Comparison of ENCODE assay signal across 22 mouse cellular contexts in the genomic region with DNA sequence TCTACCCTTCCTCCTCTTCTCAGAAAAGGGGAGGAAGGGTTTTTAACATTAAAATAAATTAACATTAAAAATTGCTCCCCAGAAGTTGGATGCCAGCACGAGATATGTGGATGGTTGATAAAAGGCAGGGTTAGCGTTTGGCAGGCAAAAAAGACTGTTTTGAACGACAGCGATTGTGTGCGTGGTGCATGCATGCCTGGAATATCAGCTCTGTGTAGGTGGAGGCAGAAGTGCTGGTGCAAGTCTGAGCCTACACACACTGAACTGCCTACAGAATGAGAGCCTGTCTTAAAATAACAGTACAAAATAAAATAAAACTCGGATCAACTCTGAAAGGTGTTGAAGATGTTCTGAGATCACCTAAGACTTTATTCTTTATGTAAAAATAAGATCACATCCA. TPM values are rescaled to one million over a fixed set of nuclear protein-coding genes. Genes with fewer than 3 reads are reported as not detected.
DNase-seq lines count a peak whose midpoint lies in the region; ATAC-seq and TF ChIP-seq lines count a peak whose summit lies in the region.
"Had no signal": no experiment of that assay in that cellular context is flagged by ENCODE, and none has a peak within 500 bp of the region (broad histone marks: within the 10 kb centered on the region; RNA-seq: fewer than 3 reads in every experiment).

No protein-coding gene starts in this region.

- H3K4me1 ChIP-seq in kidney, embryonic 15.5 days: peaks cover 18% of the 10 kb centered on the region
- peaks cover 5 to 15% of the 10 kb centered on the region in 2 experiments; a peak in 3 of 4 replicates for H3K4me1 ChIP-seq in CH12.LX (ENCODE audit: control insufficient read depth in 1 of 2, insufficient read depth in 2 of 2)
- H3K4me1 ChIP-seq in forebrain, embryonic 11.5 days (replicated peaks; ENCODE audit: control insufficient read depth, insufficient read depth, low read length): no peaks in the 10 kb centered on the region
- H3K4me1 ChIP-seq in intestine, embryonic 16.5 days (ENCODE audit: control insufficient read depth, insufficient read depth, low read length): peaks cover 9% of the 10 kb centered on the region

- TF ChIP-seq CTCF in CH12.LX (conservative IDR thresholded peaks at IDR 0.05 in 1 of 2, IDR thresholded peaks at IDR 0.05 in 1 of 2; ENCODE audit: low read depth in 2 of 2, low read length in 2 of 2): no peak

- H3K4me3 ChIP-seq in kidney, embryonic 15.5 days (replicated peaks): no peak overlapping the region
- H3K4me3 ChIP-seq in CH12.LX (replicated peaks in 1 of 3; ENCODE audit: low read depth in 2 of 3, low read length in 2 of 3, poor library complexity in 1 of 3): no peak overlapping the region
- no peak overlapping the region for H3K4me3 ChIP-seq in forebrain, embryonic 11.5 days (ENCODE audit: low read depth, low read length)
- H3K4me3 ChIP-seq in intestine, embryonic 16.5 days (ENCODE audit: low read length): no peak overlapping the region
- H3K4me3 ChIP-seq: embryonic facial prominence, embryonic 12.5 days; hindbrain, embryonic 10.5 days; limb, embryonic 15.5 days; neural tube, embryonic 12.5 days had no signal

- no peak overlapping the region for H3K4me2 ChIP-seq in kidney, embryonic 15.5 days
- H3K4me2 ChIP-seq in CH12.LX (ENCODE audit: insufficient read depth, low read depth, poor library complexity, severe bottlenecking): no peak overlapping the region
- no peak overlapping the region for H3K4me2 ChIP-seq in forebrain, embryonic 11.5 days (ENCODE audit: low read depth, low read length, severe bottlenecking)
- H3K4me2 ChIP-seq in intestine, embryonic 16.5 days (ENCODE audit: low read depth, low read length): no peak overlapping the region
- H3K4me2 ChIP-seq: embryonic facial prominence, embryonic 12.5 days; limb, embryonic 15.5 days; neural tube, embryonic 12.5 days had no signal

- in situ Hi-C loops in CH12.LX (cut with MboI; ENCODE audit: low pct_ligation_motif_present, low pct_unique_long_range_greater_than_20kb, low sequenced_read_pairs): loop anchor here (10.0 to 25.0 kb wide), 2 partner anchors 339 to 1083 kb away; a partner anchor contains a TSS

- no peak for TF ChIP-seq POLR2A in CH12.LX (IDR thresholded peaks at IDR 0.05; ENCODE audit: low read depth, low read length)

- intact Hi-C loops in left cerebral cortex, postnatal 14 days (cut with DNase I): no loop called here

- no peak for TF ChIP-seq RAD21 in CH12.LX (IDR thresholded peaks at IDR 0.05; ENCODE audit: low read depth, low read length)

- peaks cover 13% of the 10 kb centered on the region for H3K79me2 ChIP-seq in CH12.LX (replicated peaks; ENCODE audit: control insufficient read depth, extremely low read depth, insufficient read depth, poor library complexity, severe bottlenecking)

- no peak for DNase-seq in kidney, postnatal 14 days
- peak; percentile 18 for DNase-seq in CH12.LX (ENCODE audit: extremely low read depth)
- DNase-seq in frontal cortex, postnatal 14 days (ENCODE audit: low spot score in 2 of 2): peak; percentile 21 to 25
- DNase-seq in left cerebral cortex, postnatal 14 days (ENCODE audit: low spot score in 2 of 2): peak; percentile 41 to 57
- no peak for DNase-seq in forebrain, embryonic 11.5 days (ENCODE audit: low spot score)
- DNase-seq in ovary, adult 18-20 months (ENCODE audit: low spot score): no peak
- DNase-seq: adrenal gland, postnatal 14 days; B cell, adult 2 months; cerebellum, adult 2 months; kidney, adult 8-10 months; lung, adult 18-20 months; thymus, adult 18-20 months had no signal

- dilution Hi-C loops in CH12.LX (cut with MboI; ENCODE audit: extremely low pct_ligation_motif_present, extremely low pct_unique_long_range_greater_than_20kb, low sequenced_read_pairs): no loop called here

- no peak for ATAC-seq in kidney, embryonic 15.5 days (replicated peaks; ENCODE audit: low FRiP score)
- no peak for ATAC-seq in forebrain, embryonic 11.5 days (replicated peaks; ENCODE audit: low FRiP score)
- no peak for ATAC-seq in intestine, embryonic 16.5 days
- ATAC-seq: activated CD4-positive, CD25-positive, alpha-beta regulatory T cell, adult 4 months; Patski had no signal

- H3K36me3 ChIP-seq in kidney, embryonic 15.5 days: peaks cover 23% of the 10 kb centered on the region; the same call in 1 of the 2 replicates
- H3K36me3 ChIP-seq in CH12.LX (replicated peaks in 1 of 2; ENCODE audit: control insufficient read depth in 1 of 2, insufficient read depth in 1 of 2, low read length in 1 of 2): peaks cover 11 to 36% of the 10 kb centered on the region in 2 experiments
- no peaks in the 10 kb centered on the region; the same call in 1 of the 2 replicates for H3K36me3 ChIP-seq in forebrain, embryonic 11.5 days (ENCODE audit: control insufficient read depth, insufficient read depth, low read length)
- peaks cover 5% of the 10 kb centered on the region; the same call in 1 of the 2 replicates for H3K36me3 ChIP-seq in intestine, embryonic 16.5 days (ENCODE audit: control insufficient read depth, insufficient read depth, low read length)

- no peak for TF ChIP-seq EP300 in CH12.LX (IDR thresholded peaks at IDR 0.05; ENCODE audit: low read length)

- H3K27ac ChIP-seq in kidney, embryonic 15.5 days: 0 out of 2 replicates have a peak overlapping the region, but pooled peaks have one; percentile 51
- no peak overlapping the region for H3K27ac ChIP-seq in CH12.LX (ENCODE audit: insufficient read depth, low read depth)
- no peak overlapping the region for H3K27ac ChIP-seq in forebrain, embryonic 11.5 days (ENCODE audit: low read depth, low read length)
- no peak overlapping the region for H3K27ac ChIP-seq in intestine, embryonic 16.5 days (ENCODE audit: low read length)
- H3K27ac ChIP-seq: embryonic facial prominence, embryonic 12.5 days; hindbrain, embryonic 10.5 days; limb, embryonic 15.5 days; neural tube, embryonic 12.5 days had no signal

- no peaks in the 10 kb centered on the region for H3K27me3 ChIP-seq in kidney, embryonic 15.5 days
- H3K27me3 ChIP-seq in CH12.LX (replicated peaks): no peaks in the 10 kb centered on the region
- H3K27me3 ChIP-seq in forebrain, embryonic 11.5 days (ENCODE audit: control insufficient read depth, insufficient read depth, low read length): no peaks in the 10 kb centered on the region
- no peaks in the 10 kb centered on the region for H3K27me3 ChIP-seq in intestine, embryonic 16.5 days (replicated peaks; ENCODE audit: control insufficient read depth, insufficient read depth, low read length)
- H3K27me3 ChIP-seq: embryonic facial prominence, embryonic 12.5 days; limb, embryonic 15.5 days; neural tube, embryonic 12.5 days; Patski had no signal

- WGBS in kidney, embryonic 15.5 days: 74% methylated on average over 6 of the region's 6 CpGs
- WGBS in forebrain, embryonic 11.5 days: 84% methylated on average over 6 of the region's 6 CpGs
- 72% methylated on average over 6 of the region's 6 CpGs for WGBS in intestine, embryonic 16.5 days

- H3K9me3 ChIP-seq in kidney, embryonic 15.5 days (replicated peaks): no peaks in the 10 kb centered on the region
- no peaks in the 10 kb centered on the region for H3K9me3 ChIP-seq in CH12.LX (replicated peaks; ENCODE audit: low read length)
- no peaks in the 10 kb centered on the region for H3K9me3 ChIP-seq in forebrain, embryonic 11.5 days (ENCODE audit: control insufficient read depth, low read length)
- H3K9me3 ChIP-seq in intestine, embryonic 16.5 days (ENCODE audit: control insufficient read depth, low read length): no peaks in the 10 kb centered on the region
- H3K9me3 ChIP-seq: embryonic facial prominence, embryonic 12.5 days; hindbrain, embryonic 10.5 days; limb, embryonic 15.5 days; neural tube, embryonic 12.5 days had no signal

- no peak overlapping the region for H3K9ac ChIP-seq in kidney, embryonic 15.5 days
- no peak overlapping the region for H3K9ac ChIP-seq in CH12.LX (ENCODE audit: insufficient read depth, low read depth)
- no peak overlapping the region for H3K9ac ChIP-seq in forebrain, embryonic 11.5 days (ENCODE audit: low read length)
- H3K9ac ChIP-seq in intestine, embryonic 16.5 days (ENCODE audit: low read depth, low read length): no peak overlapping the region
- H3K9ac ChIP-seq: embryonic facial prominence, embryonic 12.5 days; limb, embryonic 15.5 days; neural tube, embryonic 12.5 days had no signal

TF ChIP-seq in CH12.LX, 34 proteins besides CTCF, POLR2A, EP300 and RAD21:
- TF ChIP-seq ZKSCAN1 (IDR thresholded peaks at IDR 0.05; ENCODE audit: borderline replicate concordance, low read depth, low read length) (no peak), CHD2 (IDR thresholded peaks at IDR 0.05; ENCODE audit: low read length) (no peak), MYC (IDR thresholded peaks at IDR 0.05; ENCODE audit: low read depth, low read length) (no peak), MEF2A (IDR thresholded peaks at IDR 0.05; ENCODE audit: borderline replicate concordance, low read depth, low read length) (no peak), NRF1 (IDR thresholded peaks at IDR 0.05; ENCODE audit: low read depth, low read length) (no peak), RCOR1 (conservative IDR thresholded peaks at IDR 0.05; ENCODE audit: low read depth, low read length) (no peak), CHD1 (IDR thresholded peaks at IDR 0.05; ENCODE audit: low read depth, low read length) (no peak), MAX (IDR thresholded peaks at IDR 0.05; ENCODE audit: low read length) (no peak), NELFE (IDR thresholded peaks at IDR 0.05; ENCODE audit: low read depth, low read length) (no peak)

RNA-seq across cellular contexts. Expression of a gene that starts 57.2 kb away (rescaled TPM):
- 5.6 and 6.8 TPM in 2 replicates for polyA plus RNA-seq in kidney, embryonic 15.5 days (2015; fragmentation: Nextera tagmentation; extraction: Ambion mirVana)
- total RNA-seq in CH12.LX (2012; rRNA removed): 0.13 and 0.34 TPM in 2 replicates
- total RNA-seq in CH12.LX (2014; rRNA removed): not detected in 2 replicates
- not detected in 2 replicates for polyA plus RNA-seq in CH12.LX (2012; ENCODE audit: insufficient read length, low read depth)
- total RNA-seq in left cerebral cortex, postnatal 14 days (2021): 10 to 100 TPM; 19.2 to 19.9 TPM
- polyA plus RNA-seq in forebrain, embryonic 11.5 days (2014; fragmentation: Nextera tagmentation; extraction: Ambion mirVana): 1.1 and 1.7 TPM in 2 replicates
- polyA plus RNA-seq in intestine, embryonic 16.5 days (2015; fragmentation: Nextera tagmentation; extraction: Ambion mirVana): 5.8 and 6.6 TPM in 2 replicates
- total RNA-seq: common myeloid progenitor, adult 5-6 weeks; granulocyte monocyte progenitor cell, adult 5-6 weeks had no signal

Comparison
In these comparisons a context has a peak if more than half of its experiments do, and no peak if none do; other contexts are left out.
1. DNase-seq: peak in CH12.LX (single experiment), frontal cortex, postnatal 14 days (2 of 2) and left cerebral cortex, postnatal 14 days (2 of 2); none in kidney, postnatal 14 days (single experiment), forebrain, embryonic 11.5 days (single experiment) and ovary, adult 18-20 months (single experiment).